Mouse (Mus musculus) lung, postnatal 0 days (tissue): ENCODE data around the gene Slc18b1.
"Not testable (repeated sequence)": the region's sequence is repeated elsewhere in the genome, so short reads cannot be mapped to it uniquely, and the experiment has no call there.

Experiments used
- CTCF ChIP-seq: IDR thresholded peaks from 2 replicates; pipeline ENCODE4 v1.5.1; 2016; ENCODE audit warnings: antibody characterized with exemption, mild to moderate bottlenecking
- EP300 ChIP-seq: IDR thresholded peaks from 2 replicates; pipeline ENCODE4 v1.6.1; 2016; ENCODE audit warnings: antibody characterized with exemption, mild to moderate bottlenecking, control low read depth

DNA sequence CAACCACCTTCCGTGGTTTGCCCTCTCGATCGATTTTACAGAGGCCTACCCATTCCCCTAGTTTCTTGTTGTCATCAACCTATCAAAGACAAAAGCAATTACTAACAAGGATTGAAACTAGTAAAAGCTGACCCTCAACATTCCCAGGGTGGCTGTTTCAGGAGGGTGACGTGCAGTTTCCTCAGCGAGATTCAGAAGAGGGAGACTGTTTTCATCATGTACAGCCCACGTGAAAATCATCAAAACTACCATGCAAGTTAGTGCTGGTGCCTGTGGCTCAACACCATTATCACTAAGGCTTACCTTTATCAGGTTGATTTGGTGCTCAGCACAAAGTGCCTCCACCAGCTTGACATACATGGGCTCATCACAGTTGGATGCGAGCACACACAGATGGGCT is 11.2 kb upstream of the Slc18b1 start:
- not testable (repeated sequence) for TF ChIP-seq CTCF, EP300
